Mouse (Mus musculus) testis, adult 2 months (tissue): ENCODE measurements around the gene Olfr360. TPM values are rescaled to one million over a fixed set of nuclear protein-coding genes. Genes with fewer than 3 reads are reported as not detected.
"Not testable (repeated sequence)": the region's sequence is repeated elsewhere in the genome, so short reads cannot be mapped to it uniquely, and the experiment has no call there.

ENCODE experiments used
- H3K27ac ChIP-seq: fragments of 200-500 bp; 2 replicates; pipeline ENCODE4 v1.5.1; 2012; ENCODE audit warnings: low read depth, low read length; ENCODE audit not compliant: control insufficient read depth, insufficient read depth
- H3K27me3 ChIP-seq: fragments of 200-500 bp; 2 replicates; pipeline ENCODE4 v1.6.1; 2012; ENCODE audit warnings: mild to moderate bottlenecking, low read length, moderate library complexity; ENCODE audit not compliant: control insufficient read depth, insufficient read depth
- H3K36me3 ChIP-seq: fragments of 200-500 bp; 2 replicates; pipeline ENCODE4 v1.6.1; 2012; ENCODE audit warnings: mild to moderate bottlenecking, low read length; ENCODE audit not compliant: control insufficient read depth, insufficient read depth
- H3K4me1 ChIP-seq: fragments of 200-500 bp; 2 replicates; pipeline ENCODE4 v1.6.1; 2012; ENCODE audit warnings: low read length; ENCODE audit not compliant: control insufficient read depth, insufficient read depth
- H3K4me3 ChIP-seq: fragments of 200-500 bp; 2 replicates; pipeline ENCODE4 v1.5.1; 2012; ENCODE audit warnings: low read depth, mild to moderate bottlenecking, low read length, moderate library complexity, mixed read lengths; ENCODE audit not compliant: control insufficient read depth
- CTCF ChIP-seq: fragments of 200-500 bp; IDR thresholded peaks from 2 replicates; pipeline ENCODE4 v1.5.1; 2012; ENCODE audit warnings: low read depth, mild to moderate bottlenecking, inconsistent platforms, low read length, moderate library complexity; ENCODE audit not compliant: control insufficient read depth, insufficient read depth, insufficient replicate concordance
- POLR2A ChIP-seq: fragments of 200-500 bp; IDR thresholded peaks from 2 replicates; pipeline ENCODE4 v1.6.1; 2012; ENCODE audit warnings: low read depth, mild to moderate bottlenecking, inconsistent platforms, low read length, moderate library complexity; ENCODE audit not compliant: control insufficient read depth
- polyA plus RNA-seq: library from polyadenylated mRNA; depleted of rRNA; stranded (reverse); fragments of >200 nt; gene quantifications from 2 replicates; pipeline ENCODE4 v1.2.3, GENCODE M21; 2012; rRNA removed

The Olfr360 gene
- polyA plus RNA-seq = not detected in 2 replicates

- Histone ChIP-seq H3K4me3 (no peak within 1 kb of the TSS), H3K27me3 (no peaks in the 10 kb centered on the region), H3K4me1 (no peaks in the 10 kb centered on the region), H3K36me3 (no peaks in the 10 kb centered on the region), H3K27ac (no peak within 1 kb of the TSS)
- TF ChIP-seq POLR2A (no peak), CTCF (no peak)
Measured at GRCm38 (mm10) chr2:37065446-37065845, at the start of gene Olfr360. TSS of gene Olfr360 (plus strand) at chr2:37065746.

DNA sequence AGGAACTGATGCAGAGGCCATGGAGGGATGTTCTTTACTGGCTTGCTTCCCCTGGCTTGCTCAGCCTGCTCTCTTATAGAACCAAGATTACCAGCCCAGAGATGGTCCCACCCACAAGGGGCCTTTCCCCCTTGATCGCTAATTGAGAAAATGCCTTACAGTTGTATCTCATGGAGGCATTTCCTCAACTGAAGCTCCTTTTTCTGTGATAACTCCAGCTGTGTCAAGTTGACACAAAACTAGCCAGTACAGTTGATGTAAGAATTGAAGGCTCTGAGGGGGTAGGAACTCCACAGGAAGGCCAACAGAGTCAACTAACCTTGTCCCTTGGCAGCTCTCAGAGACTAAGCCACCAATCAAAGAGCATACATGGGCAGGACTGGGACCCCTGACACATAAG lies 23.6 kb downstream of the Olfr360 start, which contains the start of gene Olfr361:
Gene Olfr361, minus strand, starts transcription at position 101 of the 400 bp plus-strand sequence.
- not testable (repeated sequence) for H3K36me3 ChIP-seq, H3K27ac ChIP-seq, H3K4me3 ChIP-seq, H3K4me1 ChIP-seq, H3K27me3 ChIP-seq

- H3K36me3 ChIP-seq = no peaks in the 10 kb centered on the region
- no peaks in the 10 kb centered on the region for H3K27me3 ChIP-seq
- H3K27ac ChIP-seq = no peak within 1 kb of the TSS
- TF ChIP-seq POLR2A = no peak
- TF ChIP-seq CTCF = no peak
- H3K4me3 ChIP-seq = no peak within 1 kb of the TSS
- H3K4me1 ChIP-seq = no peaks in the 10 kb centered on the region
Measured at GRCm38 (mm10) chr2:37117810-37118209, 52.3 kb downstream of the Olfr360 start, which contains the start of gene Olfr362. TSS of gene Olfr362 (minus strand) at chr2:37117910.

Other genes starting within 250 kb of the Olfr360 start
- not detected in 2 replicates for gene Olfr3, start 248.7 kb upstream of the Olfr360 start, polyA plus RNA-seq
- gene Olfr350, start 219.4 kb upstream of the Olfr360 start, polyA plus RNA-seq = not detected in 2 replicates
- not detected in 2 replicates for gene Olfr351, start 203.1 kb upstream of the Olfr360 start, polyA plus RNA-seq
- not detected in 2 replicates for gene Olfr352, start 197.3 kb upstream of the Olfr360 start, polyA plus RNA-seq
- not detected in 2 replicates for gene Olfr353, start 172.8 kb upstream of the Olfr360 start, polyA plus RNA-seq
- gene Olfr354, start 160.1 kb upstream of the Olfr360 start, polyA plus RNA-seq = not detected in 2 replicates
- not detected in 2 replicates for gene Olfr355, start 136.8 kb upstream of the Olfr360 start, polyA plus RNA-seq
- not detected in 2 replicates for gene Olfr356, start 128.6 kb upstream of the Olfr360 start, polyA plus RNA-seq
- gene Olfr357, start 71.9 kb upstream of the Olfr360 start, polyA plus RNA-seq = 0.59 and 0.62 TPM in 2 replicates
- gene Olfr358, start 56.4 kb upstream of the Olfr360 start, polyA plus RNA-seq = not detected in 2 replicates
- 0.11 and 0.58 TPM in 2 replicates for gene Olfr361, start 23.5 kb downstream of the Olfr360 start, polyA plus RNA-seq
- gene Olfr362, start 52.2 kb downstream of the Olfr360 start, polyA plus RNA-seq = 0.07 TPM in 2 replicates
- gene Olfr364-ps1, start 73.6 kb downstream of the Olfr360 start, polyA plus RNA-seq = not detected in 2 replicates
- gene Olfr365, start 122.5 kb downstream of the Olfr360 start, polyA plus RNA-seq = not detected in 2 replicates
- gene Olfr366, start 145.8 kb downstream of the Olfr360 start, polyA plus RNA-seq = not detected in 2 replicates